Mouse (Mus musculus): ENCODE measurements at regions not wholly inside any gene's neighbourhood (a gene's known extent, or its start where the extent isn't known, plus 50 kb on each side); places are given as distances from the start of the nearest gene placed in this dataset.

DNA sequence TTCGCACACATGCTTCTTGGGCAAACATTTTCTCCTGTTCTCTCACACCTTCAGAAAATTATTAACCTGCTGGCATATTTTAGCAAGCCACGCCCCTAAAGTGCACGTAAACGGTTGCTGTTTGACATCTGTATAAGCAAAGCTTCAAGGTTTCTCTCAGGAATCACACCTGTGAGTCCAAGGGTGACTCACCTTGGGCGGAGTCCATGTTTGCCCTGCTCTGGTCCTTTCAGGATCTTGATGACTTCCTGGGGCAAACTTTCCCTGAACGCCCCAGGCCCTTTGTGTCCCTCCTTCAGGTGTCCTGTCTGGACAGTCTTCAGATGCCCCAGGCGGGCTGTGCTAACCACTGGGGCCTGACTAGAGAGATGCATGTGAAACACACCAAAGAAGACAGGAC, 137.1 kb upstream of the Hs6st1 start:
- no peak overlapping the region for H3K9ac ChIP-seq
- no peak for ATAC-seq (ENCODE audit: low FRiP score, low read depth)
- no peak overlapping the region for H3K4me3 ChIP-seq
- H3K27ac ChIP-seq (replicated peaks) = no peak overlapping the region
- H3K9me3 ChIP-seq = no peaks in the 10 kb centered on the region
- no peaks in the 10 kb centered on the region for H3K27me3 ChIP-seq
- H3K4me2 ChIP-seq = no peak overlapping the region
- H3K4me1 ChIP-seq (replicated peaks) = no peaks in the 10 kb centered on the region
- 95% methylated on average over 7 of the region's 7 CpGs for WGBS
- H3K36me3 ChIP-seq = no peaks in the 10 kb centered on the region

DNA sequence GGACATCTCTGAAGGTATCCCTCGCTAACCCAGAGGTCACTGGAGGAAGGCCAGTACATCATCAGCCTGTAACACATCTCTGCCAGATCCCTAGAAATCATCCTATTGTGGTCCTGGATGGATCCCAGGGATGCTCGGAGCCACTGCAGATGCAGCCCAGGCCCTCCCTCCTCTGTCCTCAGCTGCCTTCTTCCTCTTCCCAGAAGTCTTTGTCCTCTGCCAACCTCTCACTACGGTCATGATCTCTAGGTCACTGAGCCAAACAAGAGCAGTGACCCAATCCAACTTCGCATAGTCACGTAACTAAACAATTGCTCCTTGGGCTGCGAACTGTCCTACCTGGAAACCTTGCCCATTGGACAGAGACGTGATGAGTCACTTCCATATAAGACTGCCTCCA, 134.7 kb upstream of the Hs6st1 start:
- Histone ChIP-seq H3K4me2 (no peak overlapping the region), H3K27me3 (no peaks in the 10 kb centered on the region), H3K4me1 (replicated peaks) (no peaks in the 10 kb centered on the region), H3K9me3 (no peaks in the 10 kb centered on the region), H3K4me3 (no peak overlapping the region), H3K27ac (replicated peaks) (no peak overlapping the region), H3K36me3 (no peaks in the 10 kb centered on the region), H3K9ac (no peak overlapping the region)
- no peak for ATAC-seq (ENCODE audit: low FRiP score, low read depth)
- 73% methylated on average over 7 of the region's 7 CpGs for WGBS

DNA sequence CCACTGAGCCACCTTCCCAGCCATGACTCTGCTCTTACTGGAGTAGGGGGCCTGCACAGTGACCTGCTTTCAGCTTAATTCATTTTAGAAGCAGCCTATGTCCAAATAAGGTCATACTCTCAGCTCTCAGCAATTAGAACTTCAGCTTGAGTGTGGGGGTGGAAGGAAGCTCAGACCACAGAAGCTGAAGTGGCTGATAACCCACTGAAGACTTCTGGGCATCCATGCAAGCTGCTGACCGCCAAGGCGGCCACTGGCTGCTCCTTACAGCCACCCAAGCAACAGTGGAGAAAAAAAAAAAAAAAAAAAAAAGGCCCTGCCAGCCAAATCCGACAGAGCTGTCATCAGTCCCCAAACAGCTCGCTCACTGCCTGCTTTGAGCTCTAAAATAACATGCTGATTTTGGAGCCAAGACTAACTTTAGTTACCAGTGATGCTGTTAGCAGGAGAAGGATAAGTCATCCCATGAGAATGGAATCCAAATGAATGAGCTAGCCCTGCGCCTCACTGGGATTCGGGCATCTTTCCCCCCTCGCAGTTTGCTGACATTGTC, 133.0 kb upstream of the Hs6st1 start:
- Histone ChIP-seq H3K4me1 (replicated peaks) (no peaks in the 10 kb centered on the region), H3K27ac (replicated peaks) (no peak overlapping the region), H3K27me3 (no peaks in the 10 kb centered on the region), H3K36me3 (no peaks in the 10 kb centered on the region), H3K9ac (no peak overlapping the region), H3K9me3 (no peaks in the 10 kb centered on the region), H3K4me2 (no peak overlapping the region), H3K4me3 (no peak overlapping the region)
- no peak for ATAC-seq (ENCODE audit: low FRiP score, low read depth)
- 63% methylated on average over 7 of the region's 7 CpGs for WGBS

DNA sequence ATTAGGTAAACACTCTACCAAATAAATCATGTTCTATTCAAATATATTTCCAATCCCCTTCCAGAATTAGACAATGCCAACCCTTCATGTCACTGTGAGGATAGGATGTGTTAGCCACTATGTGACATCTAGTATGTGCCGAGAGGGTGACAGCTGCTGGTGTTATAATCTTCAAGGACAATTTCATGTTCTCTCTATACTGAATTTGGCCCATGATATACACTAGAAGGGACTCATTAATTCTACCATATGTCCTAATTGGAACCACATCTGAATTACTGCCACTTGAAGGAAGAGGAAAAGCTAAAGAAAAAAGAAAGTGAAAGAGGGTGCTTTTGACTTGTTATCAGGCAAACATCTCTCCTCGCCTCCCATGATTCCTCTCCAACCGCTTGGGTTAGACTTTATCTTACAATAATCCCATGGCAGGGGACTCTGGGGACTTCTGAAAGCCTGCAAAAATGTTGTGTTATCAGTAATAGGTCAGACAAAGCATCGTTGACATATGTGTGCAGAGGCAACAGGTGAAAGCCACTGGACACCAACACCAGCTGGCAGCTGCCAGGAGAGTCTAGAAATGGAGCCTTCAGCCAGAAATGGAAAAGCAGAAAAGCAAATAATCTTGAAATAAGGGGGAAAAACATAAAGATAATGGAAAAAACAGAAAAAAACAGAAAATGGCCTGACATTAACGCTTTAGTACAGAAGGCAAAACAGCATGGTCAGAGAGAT, 131.7 kb upstream of the Hs6st1 start:
- ATAC-seq (ENCODE audit: low FRiP score, low read depth) = no peak
- 77% methylated on average over 5 of the region's 5 CpGs for WGBS

DNA sequence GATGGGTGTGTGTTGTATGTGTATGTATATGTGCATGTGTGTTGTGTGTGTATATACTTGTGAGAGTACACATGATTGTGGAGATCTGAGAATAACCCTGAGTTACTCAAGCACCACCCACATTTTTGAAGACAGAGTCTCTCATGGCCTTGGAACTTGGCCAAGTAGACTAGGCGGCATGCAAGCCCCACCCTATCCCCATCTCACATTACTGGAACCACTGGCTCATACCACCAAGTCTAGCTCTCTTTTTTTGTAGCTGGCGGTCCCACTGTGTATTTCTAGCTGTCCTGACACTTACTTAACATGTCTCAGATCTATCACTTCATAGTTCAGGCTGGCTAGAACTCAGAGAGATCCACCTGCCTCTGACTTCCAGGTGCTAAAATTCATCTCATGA, 128.0 kb upstream of the Hs6st1 start:
- H3K4me2 ChIP-seq = no peak overlapping the region
- 83% methylated on average over 2 of the region's 2 CpGs for WGBS
- peaks cover 10% of the 10 kb centered on the region for H3K4me1 ChIP-seq (replicated peaks)
- no peak overlapping the region for H3K9ac ChIP-seq
- no peaks in the 10 kb centered on the region for H3K9me3 ChIP-seq
- ATAC-seq (ENCODE audit: low FRiP score, low read depth) = no peak
- no peak overlapping the region for H3K4me3 ChIP-seq
- no peak overlapping the region for H3K27ac ChIP-seq (replicated peaks)
- no peaks in the 10 kb centered on the region for H3K36me3 ChIP-seq
- no peaks in the 10 kb centered on the region for H3K27me3 ChIP-seq

More for the DNA sequence above, 131.7 kb upstream of the Hs6st1 start:
- Histone ChIP-seq H3K9me3 (no peaks in the 10 kb centered on the region), H3K36me3 (no peaks in the 10 kb centered on the region), H3K4me3 (no peak overlapping the region), H3K27ac (replicated peaks) (no peak overlapping the region), H3K27me3 (no peaks in the 10 kb centered on the region), H3K9ac (no peak overlapping the region), H3K4me2 (no peak overlapping the region), H3K4me1 (replicated peaks) (peaks cover 3% of the 10 kb centered on the region)

DNA sequence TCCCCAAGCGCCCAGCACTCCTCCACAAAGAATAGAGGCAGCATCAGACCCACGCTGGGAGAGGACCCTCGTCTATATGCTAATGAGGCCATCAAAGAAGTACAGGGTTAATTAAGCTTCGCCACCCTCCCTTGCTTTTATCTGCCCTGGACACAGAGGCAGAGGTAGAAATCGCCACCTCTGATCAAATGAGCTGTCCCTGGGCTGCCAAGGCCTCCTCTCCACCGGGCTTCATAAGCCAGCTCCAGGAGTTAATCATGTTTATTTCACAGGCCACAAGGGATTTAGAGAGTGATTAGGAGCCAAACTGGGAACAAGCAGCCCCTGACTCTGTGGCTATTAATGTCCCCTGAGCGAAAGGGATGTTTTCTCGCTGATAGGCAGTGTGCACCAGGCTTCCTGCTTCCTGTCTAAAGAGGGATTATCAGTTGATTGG, 126.5 kb upstream of the Hs6st1 start:
- ATAC-seq (ENCODE audit: low FRiP score, low read depth) = peak; percentile 72; the same call in 1 of the 2 replicates
- no peaks in the 10 kb centered on the region for H3K27me3 ChIP-seq
- H3K27ac ChIP-seq (replicated peaks) = no peak overlapping the region
- no peaks in the 10 kb centered on the region for H3K36me3 ChIP-seq
- H3K4me1 ChIP-seq (replicated peaks) = peaks cover 10% of the 10 kb centered on the region
- 13% methylated on average over 8 of the region's 8 CpGs for whole genome bisulfite sequencing
- no peak overlapping the region for H3K4me2 ChIP-seq
- H3K4me3 ChIP-seq = no peak overlapping the region
- H3K9me3 ChIP-seq = no peaks in the 10 kb centered on the region
- H3K9ac ChIP-seq = no peak overlapping the region

DNA sequence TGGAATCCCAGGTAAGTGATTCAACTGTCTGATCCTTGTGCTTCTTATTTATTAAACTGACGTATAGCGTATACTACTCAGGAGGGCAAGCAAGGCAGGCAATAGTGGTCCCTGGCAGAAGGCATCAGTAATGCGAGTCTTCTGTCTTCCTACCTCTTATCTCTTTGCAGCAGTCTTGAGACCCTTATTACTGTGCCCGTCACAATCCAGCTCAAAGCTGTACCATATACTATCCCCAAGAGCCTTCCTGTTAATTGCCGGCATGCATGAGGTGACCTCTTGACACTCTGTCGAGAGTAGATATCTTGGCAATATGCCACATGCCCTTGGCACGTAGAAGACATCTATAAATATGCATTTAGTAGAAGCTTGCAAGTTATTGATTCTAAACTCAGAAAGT, 126.0 kb upstream of the Hs6st1 start:
- Histone ChIP-seq H3K9ac (no peak overlapping the region), H3K9me3 (no peaks in the 10 kb centered on the region), H3K27me3 (no peaks in the 10 kb centered on the region), H3K4me3 (no peak overlapping the region), H3K36me3 (no peaks in the 10 kb centered on the region), H3K4me1 (replicated peaks) (peaks cover 10% of the 10 kb centered on the region), H3K4me2 (no peak overlapping the region), H3K27ac (replicated peaks) (no peak overlapping the region)
- 41% methylated on average over 7 of the region's 7 CpGs for WGBS
- ATAC-seq (ENCODE audit: low FRiP score, low read depth) = 0 out of 2 replicates have a peak, but pooled peaks have one; percentile 21

DNA sequence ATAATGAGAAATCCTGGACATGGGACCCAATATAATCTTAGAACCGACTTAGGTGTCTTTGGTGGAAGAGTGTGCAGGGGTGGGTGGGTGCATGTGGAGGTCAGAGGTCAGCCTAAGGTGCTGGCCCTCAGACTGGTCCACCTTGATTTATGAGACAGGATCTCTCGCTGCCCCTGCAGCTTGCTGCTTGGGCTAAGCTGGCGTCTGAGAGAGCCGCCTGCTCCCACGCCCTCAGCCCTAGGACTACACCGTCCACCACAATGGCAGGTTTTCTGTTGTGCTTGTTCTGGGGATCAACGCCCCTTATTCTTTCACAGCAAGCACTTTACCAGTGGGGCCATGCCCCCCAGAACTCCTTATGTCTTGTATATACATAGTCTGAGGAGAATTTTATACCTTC, 124.4 kb upstream of the Hs6st1 start:
- H3K27me3 ChIP-seq = no peaks in the 10 kb centered on the region
- H3K4me1 ChIP-seq (replicated peaks) = peaks cover 10% of the 10 kb centered on the region
- no peaks in the 10 kb centered on the region for H3K9me3 ChIP-seq
- H3K4me2 ChIP-seq = no peak overlapping the region
- no peak for ATAC-seq (ENCODE audit: low FRiP score, low read depth)
- H3K27ac ChIP-seq (replicated peaks) = no peak overlapping the region
- no peak overlapping the region for H3K9ac ChIP-seq
- no peaks in the 10 kb centered on the region for H3K36me3 ChIP-seq
- 40% methylated on average over 7 of the region's 7 CpGs for WGBS
- no peak overlapping the region for H3K4me3 ChIP-seq

DNA sequence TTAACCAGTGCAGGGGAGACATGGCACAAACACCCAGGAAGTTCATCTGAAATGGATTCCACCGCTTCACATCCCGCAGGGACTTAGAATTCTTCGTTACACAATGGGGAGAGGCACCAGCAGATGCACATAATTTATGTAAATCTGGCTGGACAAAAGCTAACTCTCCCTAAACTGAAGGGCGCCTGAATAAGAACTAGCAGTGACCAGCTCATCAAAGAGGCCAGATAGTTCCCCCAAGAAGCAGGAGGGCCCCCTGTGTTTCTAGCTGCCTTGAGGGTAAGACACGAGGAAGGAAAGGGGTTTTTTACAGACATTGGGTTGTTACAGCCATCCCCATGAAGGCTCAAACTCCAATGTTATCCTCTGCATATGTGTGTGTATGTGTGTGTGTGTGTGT, 123.8 kb upstream of the Hs6st1 start:
- Histone ChIP-seq H3K36me3 (no peaks in the 10 kb centered on the region), H3K4me3 (no peak overlapping the region), H3K9me3 (no peaks in the 10 kb centered on the region), H3K27ac (replicated peaks) (no peak overlapping the region), H3K4me1 (replicated peaks) (peaks cover 10% of the 10 kb centered on the region), H3K27me3 (no peaks in the 10 kb centered on the region), H3K9ac (no peak overlapping the region), H3K4me2 (no peak overlapping the region)
- 22% methylated on average over 5 of the region's 5 CpGs for WGBS
- ATAC-seq (ENCODE audit: low FRiP score, low read depth) = no peak

DNA sequence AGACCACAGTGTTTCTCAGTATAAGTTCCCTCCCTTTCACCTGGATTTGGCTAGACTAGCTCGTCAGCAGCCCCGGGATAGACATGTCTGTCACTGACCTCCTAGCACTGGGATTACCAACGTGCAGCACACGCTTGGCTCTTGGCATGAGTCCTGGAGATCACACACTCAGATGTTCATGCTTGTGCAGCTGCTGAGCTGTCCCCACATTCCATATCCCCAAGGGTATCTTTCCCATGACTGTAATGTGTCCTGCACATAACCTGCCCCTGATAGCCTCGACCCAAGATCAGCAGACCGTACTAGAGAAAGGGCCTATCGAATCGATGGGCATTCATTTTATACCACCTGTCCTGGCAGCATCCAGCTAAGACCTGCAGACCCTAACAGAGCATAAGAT, 123.4 kb upstream of the Hs6st1 start:
- Histone ChIP-seq H3K27me3 (no peaks in the 10 kb centered on the region), H3K9ac (no peak overlapping the region), H3K27ac (replicated peaks) (no peak overlapping the region), H3K4me2 (no peak overlapping the region), H3K36me3 (no peaks in the 10 kb centered on the region), H3K4me3 (no peak overlapping the region), H3K9me3 (no peaks in the 10 kb centered on the region), H3K4me1 (replicated peaks) (peaks cover 10% of the 10 kb centered on the region)
- ATAC-seq (ENCODE audit: low FRiP score, low read depth) = no peak
- WGBS = 68% methylated on average over 8 of the region's 8 CpGs

DNA sequence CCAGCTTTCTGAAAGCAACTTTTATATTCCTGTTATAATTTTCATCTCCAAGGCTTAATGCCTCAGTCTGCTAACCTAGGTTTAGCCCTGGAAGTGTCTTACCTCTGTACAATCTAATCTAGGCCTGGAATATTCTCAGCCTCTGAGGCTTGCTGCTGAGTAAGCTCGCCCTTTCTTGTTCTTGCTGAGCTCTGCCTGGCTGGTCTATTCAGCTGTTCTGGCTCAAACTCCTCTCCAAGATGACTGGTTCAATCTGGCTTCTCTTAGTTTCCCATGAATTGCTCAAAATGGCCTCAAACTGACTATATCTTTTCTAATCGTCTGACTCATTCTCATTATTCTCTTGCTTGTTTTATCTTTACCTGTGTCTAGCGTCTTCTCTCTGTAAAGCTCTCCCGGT, 122.6 kb upstream of the Hs6st1 start:
- Histone ChIP-seq H3K9me3 (no peaks in the 10 kb centered on the region), H3K4me1 (replicated peaks) (peaks cover 10% of the 10 kb centered on the region), H3K27me3 (no peaks in the 10 kb centered on the region), H3K4me3 (no peak overlapping the region), H3K4me2 (no peak overlapping the region), H3K27ac (replicated peaks) (no peak overlapping the region), H3K36me3 (no peaks in the 10 kb centered on the region), H3K9ac (no peak overlapping the region)
- 86% methylated on average over 4 of the region's 4 CpGs for WGBS
- ATAC-seq (ENCODE audit: low FRiP score, low read depth) = no peak

DNA sequence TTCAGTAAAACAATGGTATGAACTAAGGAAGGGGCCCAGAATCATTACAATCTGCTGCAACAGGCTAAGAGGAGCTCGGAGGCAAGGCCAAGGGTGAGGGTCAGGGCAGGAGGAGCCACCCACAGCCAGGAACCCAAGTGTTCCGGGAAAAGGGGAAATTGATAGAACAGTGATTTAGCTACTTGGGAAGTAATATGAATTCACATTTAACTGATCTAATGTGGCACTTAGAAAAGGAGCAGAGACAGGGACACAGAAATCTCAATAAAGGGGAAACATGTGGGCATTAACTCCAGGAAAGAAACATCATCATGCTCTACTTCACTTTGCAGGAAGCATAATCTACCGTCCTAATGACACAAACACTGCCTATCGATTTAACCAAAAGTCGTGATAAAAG, 120.1 kb upstream of the Hs6st1 start:
- Histone ChIP-seq H3K27ac (replicated peaks) (no peak overlapping the region), H3K27me3 (no peaks in the 10 kb centered on the region), H3K9ac (no peak overlapping the region), H3K4me1 (replicated peaks) (no peaks in the 10 kb centered on the region), H3K36me3 (no peaks in the 10 kb centered on the region), H3K9me3 (no peaks in the 10 kb centered on the region), H3K4me3 (no peak overlapping the region), H3K4me2 (no peak overlapping the region)
- no peak for ATAC-seq (ENCODE audit: low FRiP score, low read depth)
- 91% methylated on average over 5 of the region's 5 CpGs for WGBS

DNA sequence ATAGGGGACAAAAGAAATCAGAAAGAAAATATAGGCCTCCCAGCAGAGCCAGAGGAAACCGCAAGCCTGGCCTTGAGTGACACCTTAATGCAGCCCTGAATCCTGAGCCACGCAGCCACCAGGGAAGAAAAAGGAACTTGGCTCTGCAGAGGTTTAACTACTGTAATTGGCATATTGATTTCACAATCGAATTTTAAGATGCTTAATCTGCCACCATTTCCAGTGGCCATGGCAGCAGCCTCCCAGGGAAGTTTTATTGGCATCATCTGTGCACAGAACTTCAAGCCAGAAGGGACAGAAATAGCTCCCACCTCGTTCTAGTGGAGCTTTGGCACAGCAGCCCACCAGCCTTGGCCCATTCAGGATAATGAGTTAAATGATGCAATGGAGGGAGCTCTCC, 117.1 kb upstream of the Hs6st1 start:
- no peaks in the 10 kb centered on the region for H3K9me3 ChIP-seq
- H3K9ac ChIP-seq = no peak overlapping the region
- no peak overlapping the region for H3K4me2 ChIP-seq
- H3K27me3 ChIP-seq = no peaks in the 10 kb centered on the region
- H3K27ac ChIP-seq (replicated peaks) = no peak overlapping the region
- no peak overlapping the region for H3K4me3 ChIP-seq
- no peak for ATAC-seq (ENCODE audit: low FRiP score, low read depth)
- 62% methylated on average over 4 of the region's 4 CpGs for WGBS
- no peaks in the 10 kb centered on the region for H3K36me3 ChIP-seq
- no peaks in the 10 kb centered on the region for H3K4me1 ChIP-seq (replicated peaks)

Data from hindbrain, embryonic 15.5 days (tissue).